Mouse (Mus musculus): ENCODE measurements at regions not wholly inside any gene's neighbourhood (a gene's known extent, or its start where the extent isn't known, plus 50 kb on each side); places are given as distances from the start of the nearest gene placed in this dataset.

DNA sequence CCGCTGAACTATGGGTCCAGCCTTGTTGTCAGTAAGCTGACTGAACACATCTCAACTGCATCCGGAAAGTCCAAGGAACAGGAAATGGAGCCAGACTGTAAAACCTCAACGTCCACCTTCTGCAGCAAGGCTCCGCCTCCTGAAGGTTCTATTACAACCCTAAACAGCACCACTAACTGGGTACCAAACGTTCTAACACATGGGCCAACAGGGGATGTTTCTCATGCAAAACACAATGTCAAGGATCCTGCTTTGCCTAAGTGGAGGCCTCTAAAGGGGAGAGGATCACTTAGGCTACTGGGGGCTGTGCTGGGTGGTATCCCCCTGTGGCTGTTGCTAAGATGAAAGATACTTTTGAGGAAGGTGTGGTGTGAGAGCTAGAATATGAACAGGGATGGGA is 51.0 kb upstream of the Stt3b start:
- DNase-seq = no peak

DNA sequence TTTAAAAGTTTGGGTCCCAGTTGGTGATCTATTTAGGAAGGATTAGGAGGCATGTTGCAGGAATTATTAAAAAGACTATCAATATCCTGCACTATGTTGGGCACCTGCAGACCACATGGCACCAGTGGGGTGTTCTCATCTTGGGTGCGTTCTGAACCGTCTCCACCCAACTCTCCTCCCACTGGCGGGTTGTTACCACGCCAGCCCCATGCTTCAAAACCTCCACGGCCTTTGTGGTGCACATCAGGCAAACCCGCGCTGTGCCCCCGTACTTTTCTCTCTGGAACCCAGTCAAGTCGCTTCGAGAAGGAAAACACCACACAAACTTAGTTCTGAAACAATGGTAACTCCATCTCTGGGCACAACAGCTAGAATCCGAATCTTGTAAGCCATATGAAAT is 51.7 kb upstream of the Stt3b start:
- no peak for DNase-seq

DNA sequence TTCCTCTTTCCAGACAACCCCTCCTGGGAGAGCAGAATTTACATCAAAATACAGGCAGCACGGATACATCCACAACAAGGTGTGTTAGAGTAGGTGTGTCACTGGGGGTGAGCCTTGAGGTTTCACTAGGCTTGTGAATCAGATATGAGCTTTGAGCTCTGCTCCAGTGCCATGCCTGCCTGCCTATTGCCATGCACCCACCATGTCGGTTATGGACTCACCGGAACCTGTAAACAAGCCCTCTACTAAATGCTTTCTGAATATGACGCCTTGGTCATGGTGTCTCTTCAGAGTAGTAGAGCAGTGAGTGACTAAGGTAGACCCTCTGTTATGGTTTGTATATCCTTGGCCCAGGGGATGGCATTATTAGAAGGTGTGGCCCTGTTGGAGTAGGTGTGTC is 52.3 kb upstream of the Stt3b start:
- no peak for DNase-seq

DNA sequence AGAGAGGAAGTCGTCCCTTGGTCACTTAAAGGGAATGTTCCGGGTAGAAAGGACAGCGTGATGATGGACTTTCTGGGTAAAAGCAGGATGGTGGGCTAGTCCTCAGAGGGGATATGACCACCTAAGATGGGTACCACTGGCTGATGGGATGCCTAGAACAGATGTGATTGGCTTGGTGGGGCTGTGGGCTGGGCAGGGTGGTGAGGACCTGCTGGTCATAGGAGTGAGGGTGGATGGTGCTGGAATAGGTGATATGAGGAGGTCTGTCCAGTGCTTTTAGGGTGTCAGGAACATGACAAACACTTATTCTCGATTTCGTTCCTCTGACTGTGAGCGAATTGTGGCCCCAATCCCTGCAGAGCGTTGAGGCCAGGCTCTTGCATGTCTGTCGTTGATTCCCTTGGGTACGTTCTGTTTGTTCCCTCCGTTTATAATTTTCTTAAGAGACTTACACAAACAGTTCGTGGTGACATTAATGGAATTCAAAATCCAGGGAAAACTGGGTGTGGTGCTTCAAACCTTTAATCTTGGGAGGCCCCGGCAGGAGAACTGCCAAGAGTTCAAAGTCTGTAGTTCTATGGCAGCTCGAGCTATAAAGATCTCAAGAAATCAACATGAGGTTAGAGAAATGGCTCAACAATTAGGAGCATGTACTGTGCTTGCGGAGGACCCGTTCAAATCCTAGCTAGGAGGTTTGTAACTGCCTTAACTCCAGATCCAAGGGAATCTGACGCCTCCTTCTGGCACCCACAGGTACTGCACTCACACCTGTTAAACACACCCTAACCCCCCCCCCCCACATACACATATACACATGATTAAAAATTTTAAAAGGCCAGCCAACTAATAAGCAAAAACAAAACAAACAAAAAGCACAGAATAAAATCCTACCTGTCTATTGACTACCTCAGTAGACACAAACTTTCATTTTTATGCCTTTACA is 55.0 kb upstream of the Stt3b start:
- no peak for DNase-seq

DNA sequence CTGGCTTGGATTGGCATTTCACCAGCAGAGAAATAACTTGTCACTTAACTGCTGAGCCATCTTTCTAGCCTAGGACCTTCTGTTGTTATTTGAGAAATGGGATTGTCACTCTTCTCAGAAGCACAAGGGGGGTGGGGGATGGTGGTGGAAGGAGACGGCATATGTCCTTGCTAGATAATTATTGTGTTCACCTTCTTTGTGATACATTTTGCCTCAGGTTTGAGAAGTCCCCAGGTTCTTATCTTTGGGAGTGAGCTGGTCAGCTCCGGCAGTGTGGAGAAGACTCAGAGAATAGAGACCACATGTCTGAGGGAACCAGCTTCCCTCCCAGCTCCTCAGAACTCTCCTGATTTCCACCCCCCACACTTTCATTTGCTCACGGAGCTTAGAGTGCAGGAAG is 57.6 kb upstream of the Stt3b start:
- DNase-seq = no peak

DNA sequence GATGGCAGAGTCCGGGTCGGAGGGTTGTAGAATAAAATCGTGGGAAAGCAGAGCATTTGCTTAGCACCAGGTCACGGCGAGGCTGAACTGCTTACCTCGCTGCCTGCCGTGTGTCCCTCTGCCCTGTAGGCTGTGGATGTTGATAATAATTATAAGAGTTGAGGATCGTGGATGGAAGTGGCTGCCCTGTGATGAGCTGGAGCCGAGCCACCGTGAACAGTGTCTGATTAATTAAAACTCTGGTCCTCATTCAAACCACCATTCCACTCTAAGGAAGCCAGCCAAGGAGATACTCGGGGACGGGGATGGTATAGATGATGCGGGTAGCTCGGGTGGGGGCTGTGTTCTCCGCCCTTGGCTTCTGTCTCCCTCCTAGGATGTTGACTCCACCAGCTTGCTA is 70.1 kb upstream of the Stt3b start:
- DNase-seq = no peak

DNA sequence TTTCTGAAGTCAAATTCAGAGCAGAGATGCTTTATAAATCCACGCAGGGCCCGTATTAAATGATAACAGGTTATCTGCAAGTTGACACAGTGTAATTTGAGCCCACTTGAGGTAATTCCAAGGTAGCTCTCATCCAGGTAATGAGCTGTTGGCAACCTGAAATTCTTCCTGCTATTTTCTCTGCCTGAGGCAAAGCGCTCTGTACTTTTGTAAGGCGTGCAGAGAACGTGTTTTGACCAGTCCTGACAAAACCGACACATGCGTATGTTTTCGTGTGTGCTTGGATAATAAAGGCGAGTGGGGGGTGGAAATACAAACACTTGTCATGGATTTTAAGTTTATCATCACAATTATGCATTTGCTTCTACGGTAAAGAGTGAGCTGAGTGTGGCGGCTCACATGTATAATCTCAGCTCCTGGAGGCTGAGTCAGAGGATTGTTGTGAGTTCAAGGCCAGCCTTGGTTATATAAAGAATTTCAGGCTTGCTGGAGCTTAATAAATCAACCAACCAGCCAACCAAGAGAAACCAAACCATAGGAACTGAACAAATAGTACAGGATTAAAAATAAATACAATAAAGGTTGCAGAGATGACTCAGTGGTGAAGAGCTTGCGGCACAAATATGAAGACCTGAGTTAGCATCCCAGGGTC is 72.7 kb upstream of the Stt3b start:
- no peak for DNase-seq

DNA sequence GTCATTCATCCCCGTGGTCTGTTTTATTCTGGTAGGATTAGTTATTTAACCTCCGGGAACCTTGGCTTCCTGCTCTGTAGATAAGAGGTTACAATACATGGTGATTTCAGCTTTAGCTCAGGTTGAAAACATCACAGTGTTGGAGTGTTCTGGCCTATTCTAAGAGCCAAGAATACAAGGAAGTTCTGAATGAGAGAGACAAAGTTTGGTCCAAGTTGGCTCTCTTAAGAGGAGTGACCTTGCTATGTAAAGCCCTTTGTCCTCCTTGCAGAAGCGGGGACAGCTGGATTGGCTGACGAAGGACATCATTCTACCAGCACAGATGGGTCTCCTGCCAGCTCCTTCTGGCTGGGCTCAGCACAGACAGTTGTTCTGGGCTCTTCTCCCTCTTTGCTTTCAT is 73.7 kb upstream of the Stt3b start:
- no peak for DNase-seq

DNA sequence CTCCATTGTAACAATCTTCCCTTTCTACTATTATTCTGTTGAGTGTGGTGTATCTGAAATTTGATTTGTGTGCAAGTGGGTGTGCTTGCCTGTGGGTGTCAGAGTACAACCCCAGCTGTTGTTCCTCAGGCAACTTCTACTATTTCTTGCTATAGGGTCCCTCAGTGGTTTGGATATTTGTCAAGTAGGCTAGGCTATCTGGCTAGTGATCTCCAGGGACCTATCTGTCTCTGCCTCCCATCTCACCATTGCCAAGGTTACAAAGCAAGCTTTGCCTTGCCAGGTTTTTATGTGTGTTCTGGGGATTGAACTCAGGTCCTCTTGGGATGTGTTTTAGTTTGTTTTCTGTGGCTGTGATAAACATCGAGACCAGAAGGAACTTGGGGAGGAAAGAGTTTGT is 74.1 kb upstream of the Stt3b start:
- DNase-seq = no peak

DNA sequence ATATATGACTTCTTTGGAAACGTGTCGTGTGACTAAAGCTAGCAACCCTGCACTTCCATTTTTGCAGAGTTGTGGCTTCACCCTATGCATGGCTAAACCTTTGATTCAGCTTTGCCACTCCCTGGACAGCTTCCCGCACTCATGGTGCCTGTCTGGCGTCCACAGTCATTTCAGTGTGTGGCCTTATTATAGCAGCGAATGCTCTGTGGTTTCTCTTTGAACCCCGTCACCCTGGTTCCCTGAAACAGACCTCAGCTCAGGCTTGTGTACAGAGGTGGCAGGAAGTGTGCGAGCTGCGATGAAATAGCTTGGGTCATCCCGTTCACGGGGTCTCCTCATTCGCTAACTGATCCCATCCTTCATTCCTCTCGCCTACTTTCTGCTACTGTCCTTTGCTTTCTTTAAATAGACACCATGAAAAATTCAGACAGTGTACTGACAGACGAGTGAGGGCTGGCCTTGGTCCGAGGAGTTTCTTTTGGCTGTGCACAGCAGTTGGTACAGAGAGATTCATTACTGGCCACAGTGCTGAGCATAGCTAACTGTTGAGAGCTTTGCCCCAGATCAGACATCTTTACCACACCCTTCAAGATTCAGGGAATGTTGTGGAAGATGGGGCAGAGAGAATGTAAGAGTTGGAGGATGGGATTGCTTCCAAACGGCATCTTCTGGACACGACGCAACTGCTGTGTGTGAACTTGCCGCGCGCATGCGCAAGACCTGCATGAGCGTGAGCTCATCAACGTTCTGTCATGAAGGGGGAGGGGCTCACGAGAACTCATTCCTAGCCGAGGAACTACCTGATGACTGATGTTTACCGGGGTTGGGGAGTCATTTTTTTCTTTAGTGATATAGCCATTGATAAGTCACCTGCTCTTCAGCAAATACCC is 77.5 kb upstream of the Stt3b start:
- DNase-seq = no peak

DNA sequence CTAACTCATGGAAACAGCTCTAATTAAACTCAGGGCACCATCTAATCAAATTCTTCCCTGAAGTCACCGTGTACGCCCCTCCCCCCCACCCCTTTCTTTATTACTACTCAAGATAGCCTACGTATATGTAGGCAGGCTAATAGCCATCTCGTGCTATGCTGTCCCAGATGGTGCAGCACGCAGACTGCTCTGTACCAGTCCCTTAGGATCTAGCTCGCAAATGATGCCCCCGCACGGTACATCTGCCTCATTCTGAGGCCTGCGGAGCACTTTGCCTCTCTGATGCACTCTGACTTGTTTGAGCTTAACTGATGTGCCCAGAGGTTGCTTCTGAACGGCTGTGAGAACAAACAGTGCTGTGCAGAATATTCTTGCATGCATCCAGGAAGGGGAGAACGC is 78.1 kb upstream of the Stt3b start:
- no peak for DNase-seq

DNA sequence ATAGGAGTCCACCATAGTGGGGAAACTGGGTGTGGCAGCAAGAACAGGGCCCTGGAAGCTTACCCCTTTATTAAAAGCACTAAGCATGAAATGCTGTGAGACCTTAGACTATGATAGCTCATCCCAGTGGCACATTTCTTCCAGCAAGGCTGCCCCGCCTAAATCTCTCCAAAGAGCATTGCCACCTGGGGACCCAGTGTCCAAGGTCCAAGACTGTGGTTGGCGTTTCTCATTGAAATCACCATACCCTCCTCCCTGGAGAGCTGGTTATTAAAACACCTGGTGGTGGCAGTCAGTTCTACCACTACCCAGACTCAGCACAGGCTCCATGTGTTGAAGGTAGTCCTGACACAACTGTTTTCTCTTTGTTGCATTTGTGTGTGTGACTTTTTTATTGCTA is 78.9 kb upstream of the Stt3b start:
- no peak for DNase-seq

DNA sequence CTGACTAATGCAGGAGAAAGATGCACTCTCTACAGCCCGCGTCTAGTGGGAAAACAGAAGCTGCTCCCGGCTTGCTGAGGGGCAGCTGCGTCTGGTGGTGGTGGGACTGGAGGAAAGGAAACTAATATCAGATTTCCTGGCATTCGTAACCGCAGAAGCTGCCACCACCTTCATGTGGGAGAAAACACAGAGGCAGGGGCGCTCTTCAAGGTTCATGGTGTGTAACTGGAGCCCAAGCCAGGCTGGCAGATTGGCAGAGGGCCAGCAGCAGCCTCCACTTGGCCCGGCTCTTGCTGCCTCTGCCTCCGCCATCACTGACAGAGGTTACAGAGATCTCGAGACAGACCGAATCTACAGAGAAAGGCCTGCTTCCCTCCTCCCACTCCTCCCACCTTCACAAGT is 80.7 kb upstream of the Stt3b start:
- DNase-seq = peak; percentile 40

DNA sequence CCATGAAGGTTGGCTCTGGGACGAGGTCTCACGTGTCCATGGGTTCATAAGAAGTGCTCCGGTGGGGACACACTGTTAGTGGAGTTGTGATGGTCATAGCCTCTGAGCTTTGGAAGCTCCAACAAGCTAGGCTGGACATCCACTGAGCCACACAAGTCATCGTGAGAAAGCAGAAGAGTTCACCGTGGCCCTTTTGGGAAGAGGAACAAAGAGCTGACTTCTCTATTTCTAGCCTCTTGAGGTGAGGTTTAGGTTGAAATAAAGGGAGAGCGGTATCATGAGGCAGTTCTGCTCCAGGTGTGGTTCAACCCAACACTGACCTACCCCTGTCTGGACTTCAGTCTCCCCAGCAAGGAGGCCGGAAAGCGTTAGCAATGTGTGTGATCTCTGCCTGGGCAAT is 85.3 kb upstream of the Stt3b start:
- no peak for DNase-seq

DNA sequence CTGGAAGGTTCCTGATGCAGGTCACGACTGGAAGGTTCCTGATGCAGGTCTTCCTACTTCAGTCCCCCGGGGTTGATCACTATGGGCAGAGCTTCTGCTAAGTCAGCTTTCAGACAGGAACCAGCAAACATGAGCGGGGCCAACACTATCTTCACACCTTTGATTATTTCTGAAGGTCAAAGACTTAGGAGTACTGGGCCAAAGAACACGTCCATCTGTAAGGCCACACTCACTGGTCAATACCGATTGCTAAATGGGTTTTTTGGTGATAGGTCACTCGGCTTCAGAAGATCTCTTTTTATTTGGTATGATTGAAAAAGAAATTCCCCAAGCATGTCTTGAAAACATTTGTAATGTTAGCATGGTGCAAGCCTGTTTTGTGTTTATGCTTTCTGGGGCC is 90.2 kb upstream of the Stt3b start:
- DNase-seq = no peak

DNA sequence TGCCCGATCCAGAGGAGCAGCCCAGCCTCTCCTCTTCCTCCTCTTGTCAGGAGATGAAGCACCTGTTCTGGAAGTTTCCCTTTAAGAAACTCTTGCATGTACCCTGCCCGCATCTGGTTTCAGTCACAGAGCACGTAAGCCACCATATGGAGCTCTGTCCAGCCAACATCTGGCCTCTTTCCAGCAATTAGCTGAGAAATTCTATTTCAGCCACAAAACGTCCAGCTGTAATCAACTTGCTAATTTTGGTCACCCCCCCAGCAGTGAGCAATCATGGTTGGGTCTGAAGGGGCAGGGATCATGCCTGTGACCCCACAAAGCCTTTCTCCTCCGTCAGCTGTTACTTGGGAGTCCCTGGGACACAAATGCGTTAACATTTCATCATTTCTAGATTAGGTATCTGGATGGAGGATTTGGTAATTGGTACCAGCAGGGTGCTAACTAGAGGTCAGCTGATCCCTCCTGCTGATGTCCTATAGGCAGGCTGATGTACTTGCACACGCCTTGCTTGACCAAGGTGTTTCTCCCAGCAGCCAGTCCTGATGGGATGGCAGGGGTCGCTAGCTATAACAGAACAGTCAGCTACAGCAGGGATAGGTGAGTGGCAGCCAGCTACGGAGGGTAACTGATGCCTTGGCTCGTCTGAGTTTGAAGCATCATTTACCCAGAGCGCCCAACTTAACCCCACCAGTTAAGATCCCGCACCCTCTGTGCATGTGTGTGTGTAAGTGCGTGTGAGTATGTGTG is 91.4 kb upstream of the Stt3b start:
- DNase-seq = no peak

DNA sequence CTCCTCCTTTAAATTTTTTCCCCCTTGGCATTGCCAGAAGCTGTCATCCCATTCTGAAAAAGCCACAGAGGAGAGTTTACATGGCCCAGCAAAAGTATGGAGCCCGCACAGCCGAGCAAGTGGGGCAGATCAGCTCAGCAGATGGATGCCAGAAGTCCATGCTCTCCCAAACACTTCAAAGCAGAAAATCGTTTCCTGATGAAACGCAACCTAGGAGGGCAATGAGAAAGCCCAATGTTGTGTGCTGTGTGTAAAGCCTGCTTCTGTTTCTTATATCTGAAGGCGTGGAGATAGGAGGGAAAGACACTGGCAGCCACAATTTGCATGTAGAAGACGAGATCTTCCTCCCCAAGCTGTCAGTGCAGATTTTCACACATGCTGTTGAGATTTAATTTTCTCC is 92.4 kb upstream of the Stt3b start:
- DNase-seq = no peak

DNA sequence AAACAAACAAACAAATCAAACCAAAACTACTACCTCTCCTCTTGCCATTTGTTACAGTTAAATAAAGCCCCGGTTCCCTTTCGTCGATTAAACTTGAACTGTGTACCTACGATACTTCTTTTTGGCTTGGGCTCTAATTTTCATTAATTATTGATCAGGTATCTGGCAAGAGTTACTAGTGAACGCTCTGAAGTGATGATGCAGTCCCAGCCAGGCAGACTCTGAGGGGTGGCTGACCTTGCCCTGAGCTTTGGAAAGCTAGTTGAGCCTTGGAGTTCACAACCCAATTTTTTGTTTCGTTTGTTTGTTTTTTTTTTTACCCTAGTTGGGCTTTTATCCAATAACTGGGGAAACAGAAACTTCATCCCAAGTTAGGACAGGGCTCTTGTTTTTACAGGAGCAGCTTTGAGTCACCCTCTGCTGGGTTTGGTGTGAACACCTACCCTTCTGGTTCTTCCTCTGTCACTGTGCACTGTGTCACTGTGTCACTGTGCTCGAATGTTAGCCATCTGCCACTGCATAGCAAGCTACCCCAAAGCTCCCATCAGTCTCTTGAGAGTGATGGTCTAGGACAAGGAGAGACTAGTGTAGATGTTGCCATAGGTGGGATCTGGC is 93.2 kb upstream of the Stt3b start:
- no peak for DNase-seq

DNA sequence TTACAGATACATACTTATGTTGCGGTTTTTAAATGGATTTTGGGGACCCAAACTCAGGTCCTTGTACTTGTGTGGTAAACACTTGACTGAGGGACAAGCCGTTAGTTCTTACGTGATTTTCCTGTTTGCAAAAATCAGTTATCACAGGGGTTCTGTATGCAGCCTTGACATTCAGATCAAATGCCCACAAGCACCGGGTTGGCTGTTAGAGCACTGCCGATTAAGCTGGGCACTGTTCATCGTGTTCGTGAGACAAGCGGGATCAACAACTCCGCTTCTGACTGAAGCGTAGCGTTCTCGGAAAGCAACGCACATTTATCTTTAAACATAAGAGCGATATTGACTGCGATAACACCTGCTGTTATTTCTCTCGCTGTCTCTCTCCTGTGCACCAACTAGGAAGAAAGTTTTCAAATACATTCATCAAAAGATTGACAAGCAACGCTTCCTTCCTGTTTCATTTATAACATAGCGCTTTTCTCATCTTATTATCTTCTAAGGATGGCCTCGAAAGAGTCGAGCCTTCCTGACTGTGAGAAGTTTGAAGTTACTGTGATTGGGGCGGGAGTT is 97.8 kb upstream of the Stt3b start:
- DNase-seq = no peak

DNA sequence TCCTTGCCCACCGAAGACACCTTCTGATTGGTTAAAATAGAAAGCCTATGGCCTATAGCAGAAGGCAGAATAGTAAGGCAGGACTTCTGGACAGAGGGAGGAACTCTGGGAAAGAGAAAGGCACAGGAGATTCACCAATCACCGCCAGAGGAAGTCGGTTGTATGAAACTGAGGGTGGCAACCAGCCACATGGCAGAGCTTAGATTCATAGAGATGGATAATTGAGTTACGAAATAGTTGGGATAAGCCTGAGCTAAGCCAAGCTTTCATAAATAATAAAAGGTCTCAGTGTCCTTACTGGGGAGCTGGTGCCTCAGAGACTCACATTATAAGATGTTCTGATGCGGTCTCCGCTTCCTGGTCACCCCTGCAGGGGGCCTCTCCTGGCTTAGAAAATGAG is 98.7 kb upstream of the Stt3b start:
- no peak for DNase-seq

DNA sequence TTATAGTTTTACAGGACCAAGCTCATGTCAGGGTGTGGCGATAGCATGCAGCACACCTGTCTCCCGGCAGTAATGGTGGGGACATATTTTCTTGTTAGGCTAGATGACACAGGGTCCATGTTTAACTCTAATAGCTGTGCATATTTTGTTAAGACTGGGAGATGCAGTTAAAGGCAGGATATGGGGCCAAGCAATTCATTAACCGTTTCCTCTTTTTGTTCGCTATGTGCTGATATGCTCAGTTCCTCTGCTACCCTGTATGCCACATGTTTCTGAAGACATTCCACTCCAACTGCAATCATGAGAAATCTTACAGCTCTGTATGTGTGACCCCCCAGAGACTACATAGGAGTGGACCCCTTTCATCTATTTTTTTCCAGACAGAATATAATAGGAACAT is 104.0 kb upstream of the Stt3b start:
- no peak for DNase-seq

DNA sequence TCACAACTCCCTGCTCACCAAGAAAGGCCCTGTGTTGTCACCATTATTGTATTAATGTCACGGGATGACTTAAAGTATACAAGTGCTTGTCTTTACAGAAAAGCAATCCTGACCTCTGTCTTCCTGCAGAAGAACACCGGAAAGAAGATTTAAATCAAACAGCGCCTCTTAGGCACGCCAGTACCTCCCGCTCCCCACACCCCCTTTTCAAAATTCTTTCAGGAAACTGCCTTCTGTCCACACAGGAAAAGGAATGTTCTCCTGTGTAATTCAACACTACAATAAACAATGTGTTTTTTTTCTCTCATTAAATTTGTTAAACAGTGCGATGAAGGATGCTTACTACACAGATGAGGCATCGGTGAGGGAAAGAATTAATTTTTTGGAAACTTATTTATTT is 112.6 kb upstream of the Stt3b start:
- DNase-seq = no peak
